Comparison of ENCODE assay signal across 7 mouse cellular contexts in the genomic region with DNA sequence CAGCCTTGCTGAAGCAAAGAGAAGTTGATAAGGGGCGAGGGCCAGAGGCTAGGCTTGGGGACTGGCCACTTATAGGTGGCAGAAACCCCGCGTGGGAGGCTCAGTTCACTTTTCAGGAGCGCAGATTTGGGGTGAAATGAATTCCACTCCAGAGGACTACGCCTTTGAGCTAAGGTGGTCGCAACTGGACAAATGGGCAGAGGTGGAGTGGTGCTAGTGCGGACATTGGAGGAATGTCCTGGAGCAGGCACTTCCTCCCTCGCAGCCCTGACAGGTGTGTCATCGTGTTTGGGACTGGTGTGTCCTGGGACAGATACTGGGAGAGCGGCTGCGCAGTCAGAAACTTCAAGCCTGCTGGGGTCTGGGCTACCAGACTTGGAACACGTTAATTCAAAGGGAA. TPM values are rescaled to one million over a fixed set of nuclear protein-coding genes. Genes with fewer than 3 reads are reported as not detected.
DNase-seq lines count a peak whose midpoint lies in the region; ATAC-seq lines count a peak whose summit lies in the region.

No protein-coding gene starts in this region.

- no peak for ATAC-seq in forebrain, embryonic 16.5 days
- no peak for ATAC-seq in liver, embryonic 13.5 days (ENCODE audit: low read depth)

- peak overlapping the region; percentile 95 for H3K9ac ChIP-seq in forebrain, embryonic 16.5 days (replicated peaks; ENCODE audit: low read depth, low read length)
- H3K9ac ChIP-seq in liver, embryonic 13.5 days: no peak overlapping the region

- H3K27ac ChIP-seq in forebrain, embryonic 16.5 days (ENCODE audit: low read length): peak overlapping the region; percentile 97; the same call in 1 of the 2 replicates
- no peak overlapping the region for H3K27ac ChIP-seq in liver, embryonic 13.5 days

- DNase-seq in layer of hippocampus, postnatal 25 days (ENCODE audit: extremely low spot score in 1 of 2, low spot score in 1 of 2): peak; percentile 10
- DNase-seq in layer of hippocampus, adult 8-10 months (ENCODE audit: low spot score in 2 of 2): no peak
- DNase-seq in cerebellum, adult 9-10 months: peak; percentile 16
- DNase-seq in liver, embryonic 13.5 days: no peak
- DNase-seq in left cerebral cortex, adult 8-10 months (ENCODE audit: low spot score in 2 of 2): no peak
- no peak for DNase-seq in frontal cortex, postnatal 36 days (ENCODE audit: low spot score in 2 of 2)

- 0% methylated on average over 12 of the region's 12 CpGs for WGBS in forebrain, embryonic 16.5 days
- 3% methylated on average over 12 of the region's 12 CpGs for WGBS in liver, embryonic 13.5 days (ENCODE audit: insufficient replicate concordance)

- H3K9me3 ChIP-seq in forebrain, embryonic 16.5 days (ENCODE audit: control insufficient read depth, low read length): no peaks in the 10 kb centered on the region
- no peaks in the 10 kb centered on the region for H3K9me3 ChIP-seq in liver, embryonic 13.5 days (replicated peaks)

- H3K4me1 ChIP-seq in forebrain, embryonic 16.5 days (replicated peaks; ENCODE audit: control insufficient read depth, insufficient read depth, low read length): peaks cover 9% of the 10 kb centered on the region
- H3K4me1 ChIP-seq in liver, embryonic 13.5 days (replicated peaks): 0 out of 2 replicates have a peak, but pooled peaks cover 4% of the 10 kb centered on the region

- no peaks in the 10 kb centered on the region for H3K27me3 ChIP-seq in forebrain, embryonic 16.5 days (replicated peaks; ENCODE audit: control insufficient read depth, insufficient read depth, low read length)
- H3K27me3 ChIP-seq in liver, embryonic 13.5 days: peaks cover 35% of the 10 kb centered on the region

- H3K36me3 ChIP-seq in forebrain, embryonic 16.5 days (ENCODE audit: control insufficient read depth, insufficient read depth): no peaks in the 10 kb centered on the region
- no peaks in the 10 kb centered on the region for H3K36me3 ChIP-seq in liver, embryonic 13.5 days

- peak overlapping the region; percentile 97 for H3K4me3 ChIP-seq in forebrain, embryonic 16.5 days (replicated peaks; ENCODE audit: low read length)
- H3K4me3 ChIP-seq in liver, embryonic 13.5 days (replicated peaks): peak overlapping the region; percentile 51

- peak overlapping the region; percentile 63 for H3K4me2 ChIP-seq in forebrain, embryonic 16.5 days (ENCODE audit: low read length)
- peak overlapping the region; percentile 59 for H3K4me2 ChIP-seq in liver, embryonic 13.5 days

RNA-seq across cellular contexts. Expression of a gene that starts 0.9 kb away (rescaled TPM):
- 10 to 100 TPM; 85.1 to 88.0 TPM for total RNA-seq in layer of hippocampus, postnatal 25 days (2021)
- 10 to 100 TPM; 64.0 to 87.7 (median 74.8) TPM for total RNA-seq in layer of hippocampus, adult 8-10 months (2022)
- polyA plus RNA-seq in forebrain, embryonic 16.5 days (2015; fragmentation: Nextera tagmentation; extraction: Ambion mirVana): 57.4 and 60.2 TPM in 2 replicates
- 0.13 and 0.33 TPM in 2 replicates for polyA plus RNA-seq in liver, embryonic 13.5 days (2015; fragmentation: Nextera tagmentation; extraction: Ambion mirVana)
- total RNA-seq in left cerebral cortex, adult 8-10 months (2022): 10 to 100 TPM; 83.8 to 88.3 (median 86.0) TPM

Comparison
In these comparisons a context has a peak if more than half of its experiments do, and no peak if none do; other contexts are left out.
1. DNase-seq: peak in layer of hippocampus, postnatal 25 days (2 of 2) and cerebellum, adult 9-10 months (single experiment); none in layer of hippocampus, adult 8-10 months (0 of 2), liver, embryonic 13.5 days (single experiment), left cerebral cortex, adult 8-10 months (0 of 2) and frontal cortex, postnatal 36 days (0 of 2).